Mouse (Mus musculus) CH12.LX (cell line): ENCODE data around the gene Vamp8. TPM values are rescaled to one million over a fixed set of nuclear protein-coding genes. Genes with fewer than 3 reads are reported as not detected.
A peak's percentile ranks its signal among the peaks of the same experiment; 100 is the strongest.

Experiments used
- DNase-seq: peaks from one replicate; pipeline ENCODE4 v3.0.0-alpha.2; 2013; ENCODE audit errors: extremely low read depth
- H3K27ac ChIP-seq: 2 replicates; pipeline ENCODE4 v1.5.1; 2012; ENCODE audit warnings: low read depth, mild to moderate bottlenecking, control low read depth, moderate library complexity; ENCODE audit not compliant: insufficient read depth
- H3K27me3 ChIP-seq: replicated peaks from 2 replicates; pipeline ENCODE3; 2012; ENCODE audit warnings: inconsistent platforms
- H3K36me3 ChIP-seq, 2 experiments: replicated peaks in 1 of 2; 2 replicates each; pipeline versions ENCODE3 to v1.6.1; 2012; ENCODE audit warnings: inconsistent platforms in 1 of 2, low read length in 1 of 2, mild to moderate bottlenecking in 1 of 2, mixed read lengths in 1 of 2, moderate library complexity in 1 of 2; ENCODE audit not compliant: control insufficient read depth in 1 of 2, insufficient read depth in 1 of 2
- H3K4me1 ChIP-seq, 2 experiments: 2 replicates each; pipeline ENCODE4 v1.6.1; 2012; ENCODE audit warnings: inconsistent platforms in 1 of 2, moderate library complexity in 1 of 2; ENCODE audit not compliant: insufficient read depth in 2 of 2, control insufficient read depth in 1 of 2
- H3K4me2 ChIP-seq: 2 replicates; pipeline ENCODE4 v1.6.1; 2012; ENCODE audit warnings: low read depth, mild to moderate bottlenecking, control low read depth; ENCODE audit not compliant: poor library complexity, insufficient read depth, severe bottlenecking
- H3K4me3 ChIP-seq, 3 experiments: fragments of 150-350 bp in 1 of 3; sonication (generic) in 1 of 3; replicated peaks in 1 of 3; 2 replicates each; pipeline versions ENCODE3 to v1.5.1; 2011 to 2012; ENCODE audit warnings: low read depth in 2 of 3, low read length in 2 of 3, mild to moderate bottlenecking in 2 of 3, moderate library complexity in 2 of 3, control low read depth in 1 of 3, improper control_type of control experiment in 1 of 3, inconsistent platforms in 1 of 3, mixed read lengths in 1 of 3; ENCODE audit not compliant: poor library complexity in 1 of 3
- H3K79me2 ChIP-seq: replicated peaks from 2 replicates; pipeline ENCODE4 v1.6.1; 2012; ENCODE audit warnings: mild to moderate bottlenecking, moderate library complexity; ENCODE audit not compliant: control insufficient read depth, poor library complexity, insufficient read depth, severe bottlenecking; ENCODE audit errors: extremely low read depth
- H3K9ac ChIP-seq: 2 replicates; pipeline ENCODE4 v1.6.1; 2012; ENCODE audit warnings: low read depth, mild to moderate bottlenecking, control low read depth, moderate library complexity; ENCODE audit not compliant: insufficient read depth
- H3K9me3 ChIP-seq: replicated peaks from 2 replicates; pipeline ENCODE3; 2012; ENCODE audit warnings: low read length, inconsistent platforms, mixed read lengths
- CHD1 ChIP-seq: IDR thresholded peaks from 2 replicates; pipeline ENCODE4 v1.6.1; 2012; ENCODE audit warnings: low read depth, low read length, improper control_type of control experiment, inconsistent platforms
- CHD2 ChIP-seq: IDR thresholded peaks from 2 replicates; pipeline ENCODE4 v1.6.1; 2011; ENCODE audit warnings: low read length, improper control_type of control experiment
- CTCF ChIP-seq, 2 experiments: IDR thresholded peaks in 1 of 2; conservative IDR thresholded peaks in 1 of 2; 2 replicates each; pipeline ENCODE4 v1.5.1; 2011 to 2012; ENCODE audit warnings: low read depth in 2 of 2, low read length in 2 of 2, improper control_type of control experiment in 1 of 2, inconsistent platforms in 1 of 2, mild to moderate bottlenecking in 1 of 2, moderate library complexity in 1 of 2
- ELF1 ChIP-seq: IDR thresholded peaks from 2 replicates; pipeline ENCODE4 v1.6.1; 2014; ENCODE audit warnings: low read depth, mild to moderate bottlenecking, inconsistent platforms, low read length, improper control_type of control experiment
- GABPA ChIP-seq: IDR thresholded peaks from 2 replicates; pipeline ENCODE4 v1.6.1; 2012; ENCODE audit warnings: low read depth, low read length, improper control_type of control experiment, inconsistent platforms; ENCODE audit not compliant: insufficient replicate concordance
- HCFC1 ChIP-seq: IDR thresholded peaks from 2 replicates; pipeline ENCODE4 v1.6.1; 2012; ENCODE audit warnings: low read depth, mild to moderate bottlenecking, inconsistent platforms, low read length, improper control_type of control experiment
- KAT2A ChIP-seq: IDR thresholded peaks from 2 replicates; pipeline ENCODE4 v1.6.1; 2012; ENCODE audit warnings: low read length, improper control_type of control experiment, inconsistent platforms; ENCODE audit not compliant: insufficient replicate concordance
- MAFK ChIP-seq: IDR thresholded peaks from 2 replicates; pipeline ENCODE4 v1.6.1; 2011; ENCODE audit warnings: low read length, improper control_type of control experiment; ENCODE audit not compliant: insufficient replicate concordance
- MAZ ChIP-seq: IDR thresholded peaks from 2 replicates; pipeline ENCODE4 v1.6.1; 2012; ENCODE audit warnings: low read depth, mild to moderate bottlenecking, inconsistent platforms, low read length, improper control_type of control experiment, moderate library complexity
- MEF2A ChIP-seq: IDR thresholded peaks from 2 replicates; pipeline ENCODE4 v1.6.1; 2014; ENCODE audit warnings: low read depth, mild to moderate bottlenecking, inconsistent platforms, low read length, improper control_type of control experiment, borderline replicate concordance
- MXI1 ChIP-seq: IDR thresholded peaks from 2 replicates; pipeline ENCODE4 v1.6.1; 2011; ENCODE audit warnings: mild to moderate bottlenecking, low read depth, low read length, improper control_type of control experiment
- NELFE ChIP-seq: IDR thresholded peaks from 2 replicates; pipeline ENCODE4 v1.6.1; 2011; ENCODE audit warnings: low read depth, low read length, improper control_type of control experiment
- NRF1 ChIP-seq: IDR thresholded peaks from 2 replicates; pipeline ENCODE4 v1.6.1; 2014; ENCODE audit warnings: low read depth, mild to moderate bottlenecking, inconsistent platforms, low read length, improper control_type of control experiment, moderate library complexity
- PAX5 ChIP-seq: IDR thresholded peaks from 2 replicates; pipeline ENCODE4 v1.6.1; 2012; ENCODE audit warnings: low read length, inconsistent platforms, mixed read lengths
- POLR2A ChIP-seq: IDR thresholded peaks from 2 replicates; pipeline ENCODE4 v1.6.1; 2011; ENCODE audit warnings: low read depth, mild to moderate bottlenecking, improper control_type of control experiment, low read length
- POLR2AphosphoS2 ChIP-seq: IDR thresholded peaks from 2 replicates; pipeline ENCODE4 v1.6.1; 2011; ENCODE audit warnings: low read depth, low read length, improper control_type of control experiment
- SIN3A ChIP-seq: IDR thresholded peaks from 2 replicates; pipeline ENCODE4 v1.6.1; 2012; ENCODE audit warnings: low read length, improper control_type of control experiment, inconsistent platforms
- TCF12 ChIP-seq: IDR thresholded peaks from 2 replicates; pipeline ENCODE4 v1.6.1; 2014; ENCODE audit warnings: low read depth, mild to moderate bottlenecking, inconsistent platforms, low read length, improper control_type of control experiment
- ZKSCAN1 ChIP-seq: IDR thresholded peaks from 2 replicates; pipeline ENCODE4 v1.6.1; 2012; ENCODE audit warnings: low read depth, inconsistent platforms, low read length, improper control_type of control experiment, borderline replicate concordance
- ZMIZ1 ChIP-seq: IDR thresholded peaks from 2 replicates; pipeline ENCODE4 v1.6.1; 2012; ENCODE audit warnings: low read depth, mild to moderate bottlenecking, inconsistent platforms, low read length, improper control_type of control experiment
- dilution Hi-C: fragments of 300-500 bp; cut with MboI; formaldehyde crosslinking; loops from 2 replicates; pipeline ENCODE4 v1.14.3; 2020; ENCODE audit warnings: low sequenced_read_pairs; ENCODE audit not compliant: extremely low pct_unique_long_range_greater_than_20kb, extremely low pct_ligation_motif_present
- in situ Hi-C: fragments of 300-500 bp; cut with MboI; formaldehyde crosslinking; loops from 3 replicates; pipeline ENCODE4 v1.14.3; 2019; ENCODE audit warnings: low sequenced_read_pairs, low pct_ligation_motif_present, low pct_unique_long_range_greater_than_20kb, mixed read lengths
- polyA plus RNA-seq: library from polyadenylated mRNA; unstranded; fragments of >175 nt; gene quantifications from 2 replicates; pipeline ENCODE4 v1.2.1, GENCODE M21; 2012; ENCODE audit warnings: low read depth; ENCODE audit not compliant: insufficient read length
- total RNA-seq, 2 experiments: library from RNA; depleted of rRNA; stranded (reverse); fragments of 300-350 nt in 1 of 2; fragments of >200 nt in 1 of 2; gene quantifications; 2 replicates each; pipeline ENCODE4 v1.2.3; 2012 to 2014

The Vamp8 gene
- total and polyA plus RNA-seq, 3 experiments: 98.9 to 130 (median 110) TPM

DNA sequence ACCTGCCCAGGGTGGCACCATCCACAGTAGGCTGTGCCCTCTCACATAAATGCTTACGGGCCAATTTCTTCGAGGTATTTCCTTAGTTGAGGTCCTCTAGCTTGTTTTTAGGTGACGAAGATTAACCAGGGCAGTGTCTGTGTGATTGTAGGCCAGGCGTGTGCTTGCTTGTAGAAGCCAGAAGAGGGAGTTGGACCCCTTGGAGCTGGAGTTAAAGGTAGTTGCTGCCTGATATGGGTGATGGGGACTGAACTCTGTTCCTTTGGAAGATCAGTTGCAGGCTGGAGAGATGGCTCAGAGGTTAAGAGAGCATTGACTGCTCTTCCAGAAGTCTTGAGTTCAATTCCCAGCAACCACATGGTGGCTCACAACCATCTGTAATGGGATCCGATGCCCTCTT lies 24.7 kb upstream of the Vamp8 start:
- peak overlapping the region; percentile 13 to 99 (median 88) for H3K4me3 ChIP-seq
- peak; percentile 36 for DNase-seq
- dilution Hi-C loops (no loop called here), in situ Hi-C loops (loop anchor here (25.0 kb wide), 1 partner anchor 422 kb away; no protein-coding TSS in a partner anchor)
- peak overlapping the region; percentile 82 for H3K4me2 ChIP-seq
- H3K27me3 ChIP-seq: no peaks in the 10 kb centered on the region
- TF ChIP-seq CTCF (conservative IDR thresholded peaks at IDR 0.05 in 1 of 2, IDR thresholded peaks at IDR 0.05 in 1 of 2; ENCODE audit: low read depth in 2 of 2, low read length in 2 of 2) (peak in 1 of 2 experiments; percentile 38; a peak in 2 of 4 replicates), CHD1 (no peak), GABPA (no peak), CHD2 (no peak), SIN3A (no peak), MAFK (no peak)
- peaks cover 12 to 38% of the 10 kb centered on the region in 2 experiments for H3K36me3 ChIP-seq
- peaks cover 4 to 24% of the 10 kb centered on the region in 2 experiments; a peak in 3 of 4 replicates for H3K4me1 ChIP-seq
- no peaks in the 10 kb centered on the region for H3K9me3 ChIP-seq
- H3K79me2 ChIP-seq: no peaks in the 10 kb centered on the region; the same call in 1 of the 2 replicates
- H3K9ac ChIP-seq: peak overlapping the region; percentile 74; the same call in 1 of the 2 replicates
- H3K27ac ChIP-seq: no peak overlapping the region

- Histone ChIP-seq H3K9ac (peak within 1 kb of the TSS; percentile 74), H3K27ac (no peak within 1 kb of the TSS), H3K9me3 (no peaks in the 10 kb centered on the region), H3K4me2 (peak within 1 kb of the TSS; percentile 82), H3K79me2 (no peaks in the 10 kb centered on the region; the same call in 1 of the 2 replicates), H3K27me3 (no peaks in the 10 kb centered on the region), H3K36me3 (peaks cover 10 to 31% of the 10 kb centered on the region in 2 experiments), H3K4me1 (peaks cover 4 to 25% of the 10 kb centered on the region in 2 experiments; a peak in 3 of 4 replicates), H3K4me3 (peak within 1 kb of the TSS; percentile 88 to 99 (median 97))
- in situ Hi-C loops: loop anchor here (25.0 kb wide), 1 partner anchor 423 kb away; no protein-coding TSS in a partner anchor
- peak; percentile 96 for DNase-seq
- dilution Hi-C loops: no loop called here
- TF ChIP-seq NRF1 (peak; percentile 71), ZKSCAN1 (no peak), POLR2A (peak; percentile 85), MAZ (peak; percentile 58; the same call in 1 of the 2 replicates), PAX5 (no peak), KAT2A (peak; percentile 54; the same call in 1 of the 2 replicates), TCF12 (peak; percentile 45), MEF2A (no peak), ZMIZ1 (peak; percentile 59), NELFE (peak; percentile 53; the same call in 1 of the 2 replicates), HCFC1 (peak; percentile 80), ELF1 (peak; percentile 87), POLR2AphosphoS2 (peak; percentile 63; the same call in 1 of the 2 replicates), MXI1 (no peak), MAFK (no peak), GABPA (no peak)
Measured at GRCm38 (mm10) chr6:72414076-72414756, 23.7 kb upstream of the Vamp8 start, which contains the start of gene Ggcx. Gene Ggcx (plus strand): TSS chr6:72414308.
